Mouse (Mus musculus): ENCODE measurements around the gene Susd6. TPM values are rescaled to one million over a fixed set of nuclear protein-coding genes. Genes with fewer than 3 reads are reported as not detected.
A peak's percentile ranks its signal among the peaks of the same experiment; 100 is the strongest.

The Susd6 gene
- polyA plus RNA-seq, 1 experiment from 2014 or later = 17.1 TPM

GRCm38 (mm10) chr12:80832313-80832712, 42.0 kb downstream of the Susd6 start:
- 53% methylated on average over 1 of the region's 1 CpGs for WGBS
- ATAC-seq (ENCODE audit: low FRiP score, low TSS enrichment) = no peak
- Histone ChIP-seq H3K9me3 (ENCODE audit: low read length) (no peaks in the 10 kb centered on the region), H3K4me2 (replicated peaks; ENCODE audit: low read depth, low read length) (no peak overlapping the region), H3K4me3 (ENCODE audit: low read length) (no peak overlapping the region), H3K27ac (ENCODE audit: low read length) (no peak overlapping the region), H3K4me1 (ENCODE audit: insufficient read depth, low read length) (peaks cover 4% of the 10 kb centered on the region), H3K9ac (replicated peaks; ENCODE audit: low read length) (no peak overlapping the region), H3K27me3 (ENCODE audit: insufficient read depth, low read length) (no peaks in the 10 kb centered on the region), H3K36me3 (ENCODE audit: insufficient read depth, low read length) (no peaks in the 10 kb centered on the region)

- ATAC-seq (ENCODE audit: low FRiP score, low TSS enrichment) = no peak
Measured at GRCm38 (mm10) chr12:80833541-80833940, 43.2 kb downstream of the Susd6 start.

GRCm38 (mm10) chr12:80834156-80834900, 44.0 kb downstream of the Susd6 start:
- H3K9ac ChIP-seq (replicated peaks; ENCODE audit: low read length) = no peak overlapping the region
- no peak overlapping the region for H3K27ac ChIP-seq (ENCODE audit: low read length)
- no peak for ATAC-seq (ENCODE audit: low FRiP score, low TSS enrichment)
- no peak overlapping the region for H3K4me2 ChIP-seq (replicated peaks; ENCODE audit: low read depth, low read length)
- no peaks in the 10 kb centered on the region for H3K36me3 ChIP-seq (ENCODE audit: insufficient read depth, low read length)
- H3K27me3 ChIP-seq (ENCODE audit: insufficient read depth, low read length) = no peaks in the 10 kb centered on the region
- no peaks in the 10 kb centered on the region for H3K9me3 ChIP-seq (ENCODE audit: low read length)
- H3K4me3 ChIP-seq (ENCODE audit: low read length) = no peak overlapping the region
- 94% methylated on average over 3 of the region's 3 CpGs for WGBS
- peaks cover 14% of the 10 kb centered on the region for H3K4me1 ChIP-seq (ENCODE audit: insufficient read depth, low read length)

More at GRCm38 (mm10) chr12:80833541-80833940, 43.2 kb downstream of the Susd6 start:
- H3K9ac ChIP-seq (replicated peaks; ENCODE audit: low read length) = no peak overlapping the region
- peaks cover 11% of the 10 kb centered on the region for H3K4me1 ChIP-seq (ENCODE audit: insufficient read depth, low read length)
- no peaks in the 10 kb centered on the region for H3K27me3 ChIP-seq (ENCODE audit: insufficient read depth, low read length)
- H3K4me3 ChIP-seq (ENCODE audit: low read length) = no peak overlapping the region
- no peaks in the 10 kb centered on the region for H3K9me3 ChIP-seq (ENCODE audit: low read length)
- no peaks in the 10 kb centered on the region for H3K36me3 ChIP-seq (ENCODE audit: insufficient read depth, low read length)
- no peak overlapping the region for H3K27ac ChIP-seq (ENCODE audit: low read length)
- WGBS = 53% methylated on average over 2 of the region's 2 CpGs
- H3K4me2 ChIP-seq (replicated peaks; ENCODE audit: low read depth, low read length) = no peak overlapping the region

- WGBS = 82% methylated on average over 3 of the region's 8 CpGs
- H3K9ac ChIP-seq (replicated peaks; ENCODE audit: low read length) = no peak overlapping the region
- H3K36me3 ChIP-seq (ENCODE audit: insufficient read depth, low read length) = no peaks in the 10 kb centered on the region
- no peak overlapping the region for H3K4me3 ChIP-seq (ENCODE audit: low read length)
- H3K9me3 ChIP-seq (ENCODE audit: low read length) = no peaks in the 10 kb centered on the region
- H3K27me3 ChIP-seq (ENCODE audit: insufficient read depth, low read length) = no peaks in the 10 kb centered on the region
- no peak overlapping the region for H3K4me2 ChIP-seq (replicated peaks; ENCODE audit: low read depth, low read length)
- ATAC-seq (ENCODE audit: low FRiP score, low TSS enrichment) = no peak
- H3K4me1 ChIP-seq (ENCODE audit: insufficient read depth, low read length) = peaks cover 14% of the 10 kb centered on the region
- no peak overlapping the region for H3K27ac ChIP-seq (ENCODE audit: low read length)
Measured at GRCm38 (mm10) chr12:80834901-80835570, 44.7 kb downstream of the Susd6 start.

- no peak overlapping the region for H3K4me3 ChIP-seq (ENCODE audit: low read length)
- H3K9me3 ChIP-seq (ENCODE audit: low read length) = no peaks in the 10 kb centered on the region
- no peak overlapping the region for H3K4me2 ChIP-seq (replicated peaks; ENCODE audit: low read depth, low read length)
- no peak for ATAC-seq (ENCODE audit: low FRiP score, low TSS enrichment)
- 41% methylated on average over 3 of the region's 3 CpGs for WGBS
- peaks cover 16% of the 10 kb centered on the region for H3K4me1 ChIP-seq (ENCODE audit: insufficient read depth, low read length)
- H3K36me3 ChIP-seq (ENCODE audit: insufficient read depth, low read length) = no peaks in the 10 kb centered on the region
- peak overlapping the region; percentile 61; the same call in 1 of the 2 replicates for H3K27ac ChIP-seq (ENCODE audit: low read length)
- H3K9ac ChIP-seq (replicated peaks; ENCODE audit: low read length) = no peak overlapping the region
- H3K27me3 ChIP-seq (ENCODE audit: insufficient read depth, low read length) = no peaks in the 10 kb centered on the region
Measured at GRCm38 (mm10) chr12:80837614-80838013, 47.3 kb downstream of the Susd6 start.

- no peak overlapping the region for H3K4me2 ChIP-seq (replicated peaks; ENCODE audit: low read depth, low read length)
- no peak overlapping the region for H3K9ac ChIP-seq (replicated peaks; ENCODE audit: low read length)
- H3K4me3 ChIP-seq (ENCODE audit: low read length) = no peak overlapping the region
- ATAC-seq (ENCODE audit: low FRiP score, low TSS enrichment) = no peak
- no peaks in the 10 kb centered on the region for H3K36me3 ChIP-seq (ENCODE audit: insufficient read depth, low read length)
- H3K9me3 ChIP-seq (ENCODE audit: low read length) = no peaks in the 10 kb centered on the region
- H3K27ac ChIP-seq (ENCODE audit: low read length) = peak overlapping the region; percentile 61; the same call in 1 of the 2 replicates
- no peaks in the 10 kb centered on the region for H3K27me3 ChIP-seq (ENCODE audit: insufficient read depth, low read length)
- H3K4me1 ChIP-seq (ENCODE audit: insufficient read depth, low read length) = peaks cover 21% of the 10 kb centered on the region
Measured at GRCm38 (mm10) chr12:80838271-80838670, 48.0 kb downstream of the Susd6 start.

- Histone ChIP-seq H3K4me2 (replicated peaks; ENCODE audit: low read depth, low read length) (no peak overlapping the region), H3K9me3 (ENCODE audit: low read length) (no peaks in the 10 kb centered on the region), H3K36me3 (ENCODE audit: insufficient read depth, low read length) (no peaks in the 10 kb centered on the region), H3K27ac (ENCODE audit: low read length) (no peak overlapping the region), H3K4me3 (ENCODE audit: low read length) (no peak overlapping the region), H3K9ac (replicated peaks; ENCODE audit: low read length) (no peak overlapping the region), H3K27me3 (ENCODE audit: insufficient read depth, low read length) (no peaks in the 10 kb centered on the region), H3K4me1 (ENCODE audit: insufficient read depth, low read length) (peaks cover 26% of the 10 kb centered on the region)
- ATAC-seq (ENCODE audit: low FRiP score, low TSS enrichment) = no peak
- WGBS = 76% methylated on average over 2 of the region's 2 CpGs
Measured at GRCm38 (mm10) chr12:80838787-80839186, 48.5 kb downstream of the Susd6 start.

GRCm38 (mm10) chr12:80839631-80840030, 49.3 kb downstream of the Susd6 start:
- WGBS = 77% methylated on average over 2 of the region's 2 CpGs
- Histone ChIP-seq H3K4me3 (ENCODE audit: low read length) (no peak overlapping the region), H3K27me3 (ENCODE audit: insufficient read depth, low read length) (no peaks in the 10 kb centered on the region), H3K4me2 (replicated peaks; ENCODE audit: low read depth, low read length) (no peak overlapping the region), H3K36me3 (ENCODE audit: insufficient read depth, low read length) (no peaks in the 10 kb centered on the region), H3K9me3 (ENCODE audit: low read length) (no peaks in the 10 kb centered on the region), H3K4me1 (ENCODE audit: insufficient read depth, low read length) (peaks cover 35% of the 10 kb centered on the region), H3K27ac (ENCODE audit: low read length) (no peak overlapping the region), H3K9ac (replicated peaks; ENCODE audit: low read length) (no peak overlapping the region)
- no peak for ATAC-seq (ENCODE audit: low FRiP score, low TSS enrichment)

- WGBS = 96% methylated on average over 1 of the region's 1 CpGs
- no peak for ATAC-seq (ENCODE audit: low FRiP score, low TSS enrichment)
- Histone ChIP-seq H3K4me1 (ENCODE audit: insufficient read depth, low read length) (peaks cover 46% of the 10 kb centered on the region), H3K27ac (ENCODE audit: low read length) (no peak overlapping the region), H3K4me3 (ENCODE audit: low read length) (no peak overlapping the region), H3K9ac (replicated peaks; ENCODE audit: low read length) (no peak overlapping the region), H3K27me3 (ENCODE audit: insufficient read depth, low read length) (no peaks in the 10 kb centered on the region), H3K36me3 (ENCODE audit: insufficient read depth, low read length) (no peaks in the 10 kb centered on the region), H3K9me3 (ENCODE audit: low read length) (no peaks in the 10 kb centered on the region), H3K4me2 (replicated peaks; ENCODE audit: low read depth, low read length) (no peak overlapping the region)
Measured at GRCm38 (mm10) chr12:80841618-80842017, 51.3 kb downstream of the Susd6 start.

GRCm38 (mm10) chr12:80842609-80843008, 52.3 kb downstream of the Susd6 start:
- 100% methylated on average over 1 of the region's 1 CpGs for WGBS
- peaks cover 46% of the 10 kb centered on the region for H3K4me1 ChIP-seq (ENCODE audit: insufficient read depth, low read length)

More at GRCm38 (mm10) chr12:80842609-80843008, 52.3 kb downstream of the Susd6 start:
- Histone ChIP-seq H3K4me2 (replicated peaks; ENCODE audit: low read depth, low read length) (no peak overlapping the region), H3K9me3 (ENCODE audit: low read length) (no peaks in the 10 kb centered on the region), H3K9ac (replicated peaks; ENCODE audit: low read length) (no peak overlapping the region), H3K27ac (ENCODE audit: low read length) (no peak overlapping the region), H3K4me3 (ENCODE audit: low read length) (no peak overlapping the region), H3K36me3 (ENCODE audit: insufficient read depth, low read length) (no peaks in the 10 kb centered on the region), H3K27me3 (ENCODE audit: insufficient read depth, low read length) (no peaks in the 10 kb centered on the region)
- no peak for ATAC-seq (ENCODE audit: low FRiP score, low TSS enrichment)

Data from kidney, embryonic 16.5 days (tissue).